Mouse (Mus musculus) stomach, embryonic 14.5 days (tissue): ENCODE measurements at regions not wholly inside any gene's neighbourhood (a gene's known extent, or its start where the extent isn't known, plus 50 kb on each side); places are given as distances from the start of the nearest gene placed in this dataset.

ENCODE experiments used
- ATAC-seq: fragments of 200-750 bp; cut with Nextera tagmentation; 2 replicates; pipeline ENCODE4 v1.8.0; 2017; ENCODE audit warnings: low read depth, moderate TSS enrichment; ENCODE audit not compliant: insufficient number of reproducible peaks, insufficient read depth, low FRiP score
- H3K27ac ChIP-seq: fragments of 300-500 bp; sonication (generic); 2 replicates; pipeline ENCODE4 v1.5.1; 2014; ENCODE audit warnings: mild to moderate bottlenecking, low read length, moderate library complexity, mixed read lengths
- H3K27me3 ChIP-seq: fragments of 300-500 bp; sonication (generic); 2 replicates; pipeline ENCODE4 v1.6.1; 2014; ENCODE audit warnings: low read length, control low read depth, mixed read lengths; ENCODE audit not compliant: control insufficient read depth, insufficient read depth
- H3K36me3 ChIP-seq: fragments of 300-500 bp; sonication (generic); 2 replicates; pipeline ENCODE4 v1.6.1; 2014; ENCODE audit warnings: mild to moderate bottlenecking, control low read depth, low read length, moderate library complexity, mixed read lengths; ENCODE audit not compliant: control insufficient read depth, insufficient read depth
- H3K4me1 ChIP-seq: fragments of 300-500 bp; sonication (generic); 2 replicates; pipeline ENCODE4 v1.6.1; 2014; ENCODE audit warnings: low read length, control low read depth, mixed read lengths; ENCODE audit not compliant: control insufficient read depth, insufficient read depth
- H3K4me2 ChIP-seq: fragments of 300-500 bp; sonication (generic); replicated peaks from 2 replicates; pipeline ENCODE4 v1.6.1; 2014; ENCODE audit warnings: low read depth, low read length, control low read depth
- H3K4me3 ChIP-seq: fragments of 300-500 bp; sonication (generic); 2 replicates; pipeline ENCODE4 v1.5.1; 2014; ENCODE audit warnings: low read depth, low read length, control low read depth
- H3K9ac ChIP-seq: fragments of 300-500 bp; sonication (generic); replicated peaks from 2 replicates; pipeline ENCODE4 v1.6.1; 2014; ENCODE audit warnings: low read depth, mild to moderate bottlenecking, control low read depth, low read length, moderate library complexity, mixed read lengths
- H3K9me3 ChIP-seq: fragments of 300-500 bp; sonication (generic); 2 replicates; pipeline ENCODE4 v1.6.1; 2016; ENCODE audit warnings: low read depth, low read length, control low read depth; ENCODE audit not compliant: control insufficient read depth
- WGBS: fragments of 180-500 bp; shearing (Covaris S2); extraction: QIAGEN DNeasy Blood & Tissue Kit; methylation state at CpG from one replicate; pipeline ENCODE4 v1.1.7; 2014; 5-methylcytosine and 5-hydroxymethylcytosine counted together

- no peak overlapping the region for H3K9ac ChIP-seq
- H3K27me3 ChIP-seq = no peaks in the 10 kb centered on the region
- 0 out of 2 replicates have a peak, but pooled peaks cover 4% of the 10 kb centered on the region for H3K4me1 ChIP-seq
- 85% methylated on average over 6 of the region's 6 CpGs for WGBS
- H3K9me3 ChIP-seq = no peaks in the 10 kb centered on the region
- H3K4me2 ChIP-seq = no peak overlapping the region
- no peak for ATAC-seq
- H3K36me3 ChIP-seq = no peaks in the 10 kb centered on the region
- no peak overlapping the region for H3K27ac ChIP-seq
- no peak overlapping the region for H3K4me3 ChIP-seq
Observed at GRCm38 (mm10) chr15:10767535-10767934, 53.1 kb upstream of the Rai14 start.

- Histone ChIP-seq H3K4me2 (no peak overlapping the region), H3K27ac (no peak overlapping the region), H3K4me3 (no peak overlapping the region), H3K36me3 (no peaks in the 10 kb centered on the region), H3K4me1 (0 out of 2 replicates have a peak, but pooled peaks cover 4% of the 10 kb centered on the region), H3K9me3 (no peaks in the 10 kb centered on the region), H3K9ac (no peak overlapping the region), H3K27me3 (no peaks in the 10 kb centered on the region)
- 27% methylated on average over 5 of the region's 5 CpGs for WGBS
- ATAC-seq = no peak
Observed at GRCm38 (mm10) chr15:10770410-10771310, 56.2 kb upstream of the Rai14 start.

- H3K36me3 ChIP-seq = no peaks in the 10 kb centered on the region
- H3K27me3 ChIP-seq = no peaks in the 10 kb centered on the region
- no peak overlapping the region for H3K4me3 ChIP-seq
- 25% methylated on average over 4 of the region's 4 CpGs for WGBS
- no peaks in the 10 kb centered on the region for H3K9me3 ChIP-seq
- H3K27ac ChIP-seq = no peak overlapping the region
- H3K4me2 ChIP-seq = no peak overlapping the region
- no peak for ATAC-seq
- H3K4me1 ChIP-seq = 0 out of 2 replicates have a peak, but pooled peaks cover 4% of the 10 kb centered on the region
- no peak overlapping the region for H3K9ac ChIP-seq
Observed at GRCm38 (mm10) chr15:10771311-10771690, 56.9 kb upstream of the Rai14 start.

DNA sequence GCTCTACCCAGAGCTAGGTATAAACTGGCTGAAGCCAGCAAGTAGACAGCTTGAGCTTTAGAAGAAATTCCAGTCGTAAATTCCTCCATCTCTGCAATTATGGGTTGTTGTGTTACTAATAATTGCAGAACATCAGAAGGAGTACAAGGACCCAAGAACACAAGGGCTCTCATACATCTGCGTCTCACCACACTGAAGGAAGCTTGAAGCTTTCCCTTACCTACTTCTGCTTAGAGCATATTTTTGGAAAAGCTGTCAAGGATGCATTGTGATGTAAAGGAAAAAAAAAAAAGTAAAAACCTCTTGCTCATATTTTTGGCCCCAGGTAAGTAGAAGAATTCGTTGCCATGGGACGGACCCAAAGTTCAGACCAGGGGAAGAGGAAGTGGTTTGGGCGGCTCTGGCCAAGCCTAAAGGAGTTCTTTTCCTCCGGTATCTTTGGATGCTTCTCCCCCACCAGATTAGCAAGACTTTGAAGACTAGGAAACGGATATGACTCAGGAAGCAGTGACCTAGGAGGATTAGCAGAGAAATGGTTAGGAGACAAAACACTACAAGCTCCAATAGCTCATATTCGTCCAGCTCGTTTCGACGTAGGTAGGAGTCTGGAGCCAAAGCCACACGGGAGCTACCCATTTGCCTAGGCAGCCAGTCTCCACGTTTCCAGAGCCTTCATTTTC lies 65.7 kb upstream of the Rai14 start:
- Histone ChIP-seq H3K4me2 (no peak overlapping the region), H3K27ac (no peak overlapping the region), H3K9ac (no peak overlapping the region), H3K36me3 (no peaks in the 10 kb centered on the region), H3K4me1 (no peaks in the 10 kb centered on the region), H3K9me3 (no peaks in the 10 kb centered on the region), H3K4me3 (no peak overlapping the region), H3K27me3 (no peaks in the 10 kb centered on the region)
- ATAC-seq = no peak
- WGBS = 82% methylated on average over 13 of the region's 13 CpGs

- no peaks in the 10 kb centered on the region for H3K9me3 ChIP-seq
- no peak overlapping the region for H3K9ac ChIP-seq
- H3K36me3 ChIP-seq = no peaks in the 10 kb centered on the region
- H3K4me1 ChIP-seq = 0 out of 2 replicates have a peak, but pooled peaks cover 4% of the 10 kb centered on the region
- no peak overlapping the region for H3K27ac ChIP-seq
- H3K27me3 ChIP-seq = no peaks in the 10 kb centered on the region
- no peak overlapping the region for H3K4me2 ChIP-seq
- H3K4me3 ChIP-seq = no peak overlapping the region
- WGBS = 53% methylated on average over 6 of the region's 6 CpGs
- no peak for ATAC-seq
Observed at GRCm38 (mm10) chr15:10789371-10789770, 74.9 kb upstream of the Rai14 start.

DNA sequence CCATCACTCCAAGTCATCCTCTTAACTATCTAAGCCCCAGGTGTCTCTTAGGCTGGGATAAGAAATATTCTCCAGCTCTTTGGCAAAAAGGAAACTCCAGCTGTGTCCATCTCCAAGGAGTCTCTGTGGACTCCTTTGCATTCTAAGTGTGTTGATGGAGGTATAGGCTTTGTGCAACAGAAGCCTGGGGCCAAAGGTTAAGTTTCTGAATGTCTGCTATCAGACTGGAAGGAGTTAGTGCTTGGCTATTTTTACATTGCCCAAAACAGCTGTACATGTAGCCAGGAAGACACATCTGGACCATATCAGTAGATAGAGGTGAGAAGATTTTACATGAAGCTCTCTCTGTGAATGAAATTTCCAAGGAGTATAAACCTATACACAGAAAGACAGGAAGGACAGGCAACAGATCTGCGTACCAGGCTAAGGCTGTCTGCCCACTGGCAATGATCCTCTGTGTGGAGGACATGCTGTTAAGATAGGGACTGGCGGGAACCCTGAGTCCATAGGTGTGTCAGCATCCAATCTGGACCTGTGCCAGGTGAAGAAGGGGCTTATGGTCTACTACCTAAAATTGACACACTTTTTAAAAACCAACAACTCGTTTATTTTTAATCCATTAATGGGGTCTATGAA lies 76.6 kb upstream of the Rai14 start:
- Histone ChIP-seq H3K27me3 (no peaks in the 10 kb centered on the region), H3K4me1 (0 out of 2 replicates have a peak, but pooled peaks cover 4% of the 10 kb centered on the region), H3K9me3 (no peaks in the 10 kb centered on the region), H3K27ac (no peak overlapping the region), H3K4me3 (no peak overlapping the region), H3K4me2 (no peak overlapping the region), H3K9ac (no peak overlapping the region), H3K36me3 (no peaks in the 10 kb centered on the region)
- WGBS = 79% methylated on average over 3 of the region's 3 CpGs
- no peak for ATAC-seq

- Histone ChIP-seq H3K4me1 (0 out of 2 replicates have a peak, but pooled peaks cover 4% of the 10 kb centered on the region), H3K9ac (no peak overlapping the region), H3K4me2 (no peak overlapping the region), H3K27ac (no peak overlapping the region), H3K36me3 (no peaks in the 10 kb centered on the region), H3K4me3 (no peak overlapping the region), H3K27me3 (no peaks in the 10 kb centered on the region), H3K9me3 (no peaks in the 10 kb centered on the region)
- no peak for ATAC-seq
- 82% methylated on average over 3 of the region's 3 CpGs for WGBS
Observed at GRCm38 (mm10) chr15:10791516-10792112, 77.2 kb upstream of the Rai14 start.

DNA sequence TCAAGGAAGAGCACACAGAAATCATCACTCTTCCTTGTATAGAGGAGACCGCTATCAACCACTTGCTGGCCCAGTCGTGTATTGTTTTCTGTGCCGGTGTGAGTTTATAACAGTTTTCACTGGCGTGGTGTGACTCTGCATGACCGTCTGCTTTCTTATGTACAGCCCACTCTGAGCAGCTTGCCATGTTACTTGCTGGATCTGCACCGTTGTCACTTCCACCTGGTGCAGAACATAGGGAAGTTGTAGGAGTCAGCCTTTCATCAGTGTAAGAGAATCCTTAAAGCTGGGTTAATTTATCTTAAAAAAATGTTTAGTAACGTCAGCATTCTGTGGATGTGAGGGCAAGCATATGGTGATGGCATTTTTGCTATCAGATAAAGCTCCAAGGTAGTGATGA lies 77.7 kb upstream of the Rai14 start:
- 0 out of 2 replicates have a peak, but pooled peaks cover 4% of the 10 kb centered on the region for H3K4me1 ChIP-seq
- 71% methylated on average over 7 of the region's 7 CpGs for WGBS
- H3K27ac ChIP-seq = no peak overlapping the region
- H3K9ac ChIP-seq = no peak overlapping the region
- no peak for ATAC-seq
- no peak overlapping the region for H3K4me2 ChIP-seq
- no peaks in the 10 kb centered on the region for H3K9me3 ChIP-seq
- H3K36me3 ChIP-seq = no peaks in the 10 kb centered on the region
- no peaks in the 10 kb centered on the region for H3K27me3 ChIP-seq
- H3K4me3 ChIP-seq = no peak overlapping the region
